Mouse (Mus musculus) layer of hippocampus, postnatal 36 days (tissue): ENCODE results near the gene Smpd1. TPM values are rescaled to one million over a fixed set of nuclear protein-coding genes. Genes with fewer than 3 reads are reported as not detected.

Source experiments
- total RNA-seq, 2 experiments: library from RNA; stranded (reverse); gene quantifications; 2 replicates each; pipeline ENCODE4 v1.2.3; 2021

The Smpd1 gene
- total RNA-seq, 2 experiments from 2014 or later, result 78.8 to 87.0 TPM

Other genes starting within 250 kb of the Smpd1 start
- gene Olfr689, start 243.2 kb upstream of the Smpd1 start, total RNA-seq, result not detected
- under 1 TPM; 0.42 to 0.51 TPM for gene Olfr690, start 220.3 kb upstream of the Smpd1 start, total RNA-seq
- under 1 TPM; 0.78 to 0.95 TPM for gene Olfr691, start 212.1 kb upstream of the Smpd1 start, total RNA-seq
- gene Olfr692, start 186.1 kb upstream of the Smpd1 start, total RNA-seq, result not detected
- gene Gm5901, start 179.3 kb upstream of the Smpd1 start, total RNA-seq, result not detected
- gene Fam160a2, start 154.3 kb upstream of the Smpd1 start, total RNA-seq, result 10 to 100 TPM; 57.6 to 58.6 TPM
- under 1 TPM; 0.43 to 0.90 TPM for gene Cnga4, start 149.8 kb upstream of the Smpd1 start, total RNA-seq
- 1 to 10 TPM; 5.9 to 6.6 TPM for gene Cckbr, start 128.6 kb upstream of the Smpd1 start, total RNA-seq
- 10 to 100 TPM; 12.7 to 13.2 TPM for gene Cavin3, start 72.1 kb upstream of the Smpd1 start, total RNA-seq
- gene Apbb1, start 27.3 kb downstream of the Smpd1 start, total RNA-seq, result 100 to 1,000 TPM; 352 to 385 TPM
- gene Hpx, start 45.8 kb downstream of the Smpd1 start, total RNA-seq, result under 1 TPM in 1 of 2 experiments, not detected in 1; 0.22 TPM
- 100 to 1,000 TPM; 129 to 139 TPM for gene Trim3, start 79.2 kb downstream of the Smpd1 start, total RNA-seq
- 10 to 100 TPM; 67.3 to 67.7 TPM for gene Timm10b, start 85.7 kb downstream of the Smpd1 start, total RNA-seq
- 100 to 1,000 TPM in 1 of 2 experiments, 10 to 100 TPM in 1; 96.9 to 108 TPM for gene Arfip2, start 86.1 kb downstream of the Smpd1 start, total RNA-seq
- 10 to 100 TPM; 14.7 TPM for gene Gm45799, start 86.2 kb downstream of the Smpd1 start, total RNA-seq
- 1 to 10 TPM; 5.5 to 6.5 TPM for gene Dnhd1, start 96.5 kb downstream of the Smpd1 start, total RNA-seq
- 10 to 100 TPM; 76.6 to 81.7 TPM for gene Ilk, start 182.2 kb downstream of the Smpd1 start, total RNA-seq
- 10 to 100 TPM; 10.7 to 15.8 TPM for gene Rrp8, start 183.0 kb downstream of the Smpd1 start, total RNA-seq
- gene Taf10, start 190.0 kb downstream of the Smpd1 start, total RNA-seq, result 100 to 1,000 TPM; 119 to 122 TPM
- 10 to 100 TPM; 59.7 to 67.7 TPM for gene Tpp1, start 197.9 kb downstream of the Smpd1 start, total RNA-seq
- 10 to 100 TPM; 13.9 to 15.6 TPM for gene Dchs1, start 233.3 kb downstream of the Smpd1 start, total RNA-seq